Mouse (Mus musculus): ENCODE measurements around the gene Trip11.
"Not testable (repeated sequence)": the region's sequence is repeated elsewhere in the genome, so short reads cannot be mapped to it uniquely, and the experiment has no call there.

The Trip11 gene

DNA sequence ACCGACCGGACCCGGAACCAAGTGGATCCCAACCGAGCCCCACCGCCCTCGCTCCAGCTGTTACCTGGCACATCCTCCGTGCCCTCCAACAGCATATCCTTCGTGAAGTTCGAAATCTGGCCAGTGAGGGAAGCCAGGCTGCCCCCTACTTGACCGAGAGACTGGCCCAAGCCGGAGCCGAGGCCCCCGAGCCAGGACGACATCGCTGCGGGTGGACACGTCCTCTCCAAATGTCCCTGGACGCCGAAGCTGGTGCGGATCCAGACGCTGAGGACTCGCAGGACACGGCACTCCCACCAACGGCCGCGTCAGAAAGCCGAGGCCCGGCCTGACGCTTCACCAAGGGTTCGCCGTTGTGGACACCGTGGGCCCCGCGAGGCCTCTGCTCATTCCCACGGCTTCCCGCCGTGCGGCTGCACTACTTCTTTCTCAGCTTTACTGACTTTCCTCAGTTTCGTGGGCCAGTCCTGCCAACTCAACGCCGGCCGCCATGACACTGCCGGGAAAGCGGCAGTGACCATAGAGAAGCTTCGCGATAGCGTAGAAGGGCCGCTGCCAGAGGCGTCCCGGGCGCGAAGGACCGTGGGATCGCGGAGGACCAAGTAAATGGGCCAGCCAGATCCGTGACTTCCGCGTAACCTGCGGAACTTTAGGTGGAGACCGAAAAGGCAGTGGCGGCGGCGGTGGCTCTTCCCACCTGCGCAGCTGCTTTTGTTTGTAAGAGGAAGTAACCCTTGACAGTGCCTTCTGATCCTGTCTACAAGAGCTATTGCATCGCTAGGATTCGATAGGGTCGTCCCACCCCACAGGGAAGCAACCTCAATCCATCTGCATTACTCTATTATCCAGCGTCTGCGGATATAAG, at the start of gene Trip11:
TSS of gene Trip11 (minus strand) at position 642 of the 865 bp plus-strand sequence.
- in situ Hi-C loops (cut with MboI, MseI), result no loop called here

DNA sequence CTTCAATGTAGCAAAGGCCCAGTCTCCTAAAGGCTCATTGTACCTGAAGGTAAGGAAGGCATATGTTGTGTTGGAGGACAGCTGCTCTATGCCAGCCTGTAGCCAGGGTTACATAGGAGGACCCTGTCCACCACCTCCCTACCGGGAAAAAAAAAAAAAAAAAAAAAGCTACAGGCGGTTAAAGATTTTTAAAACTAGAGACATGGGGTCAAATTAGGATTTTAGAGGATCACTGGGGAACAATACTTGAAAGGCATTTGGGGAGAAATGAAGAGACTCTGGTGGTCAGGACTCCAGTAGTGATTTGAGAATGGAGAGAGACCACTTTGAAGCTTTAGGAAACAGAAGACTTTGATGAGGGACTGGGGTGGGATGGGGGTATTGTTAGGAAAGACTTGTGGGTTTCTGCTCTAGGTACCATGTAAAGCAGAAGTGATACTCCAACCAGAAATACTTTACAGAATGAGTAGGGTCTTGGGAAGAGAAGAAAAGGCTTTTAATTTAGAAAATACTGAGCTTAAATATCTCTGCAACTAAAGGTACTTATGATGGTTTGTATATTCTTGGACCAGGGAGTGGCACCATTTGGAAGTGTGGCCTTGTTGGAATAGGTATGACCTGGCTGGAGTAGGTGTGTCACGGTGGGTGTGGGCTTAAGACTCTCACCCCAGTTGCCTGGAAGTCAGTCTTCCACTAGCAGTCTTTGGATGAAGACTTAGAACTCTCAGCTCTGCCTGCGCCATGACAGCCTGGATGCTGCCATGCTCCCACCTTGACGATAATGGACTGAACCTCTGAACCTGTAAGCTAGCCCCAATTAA, 46.1 kb upstream of the Trip11 start:
- in situ Hi-C loops (cut with MboI, MseI), result not testable (repeated sequence)

DNA sequence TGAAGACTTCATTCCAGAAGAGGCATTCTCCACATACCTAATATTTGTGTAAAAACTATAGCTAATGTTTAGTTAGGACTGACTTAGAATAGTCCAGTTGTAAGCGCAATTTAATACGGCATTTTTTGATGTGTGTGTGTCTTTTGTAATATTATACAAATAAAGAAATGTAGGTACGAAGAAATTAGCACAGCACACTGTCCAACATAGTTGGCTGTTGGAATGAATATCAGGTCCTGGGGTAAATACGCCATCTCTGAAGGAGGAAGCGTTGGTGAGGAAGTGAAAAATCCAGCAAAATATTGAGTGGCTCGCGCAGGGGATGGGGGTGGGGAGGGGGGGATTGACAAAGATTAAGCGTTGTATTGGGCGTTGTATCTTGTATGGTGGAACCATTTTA, 45.5 kb upstream of the Trip11 start:
- in situ Hi-C loops (cut with MboI, MseI), result no loop called here

DNA sequence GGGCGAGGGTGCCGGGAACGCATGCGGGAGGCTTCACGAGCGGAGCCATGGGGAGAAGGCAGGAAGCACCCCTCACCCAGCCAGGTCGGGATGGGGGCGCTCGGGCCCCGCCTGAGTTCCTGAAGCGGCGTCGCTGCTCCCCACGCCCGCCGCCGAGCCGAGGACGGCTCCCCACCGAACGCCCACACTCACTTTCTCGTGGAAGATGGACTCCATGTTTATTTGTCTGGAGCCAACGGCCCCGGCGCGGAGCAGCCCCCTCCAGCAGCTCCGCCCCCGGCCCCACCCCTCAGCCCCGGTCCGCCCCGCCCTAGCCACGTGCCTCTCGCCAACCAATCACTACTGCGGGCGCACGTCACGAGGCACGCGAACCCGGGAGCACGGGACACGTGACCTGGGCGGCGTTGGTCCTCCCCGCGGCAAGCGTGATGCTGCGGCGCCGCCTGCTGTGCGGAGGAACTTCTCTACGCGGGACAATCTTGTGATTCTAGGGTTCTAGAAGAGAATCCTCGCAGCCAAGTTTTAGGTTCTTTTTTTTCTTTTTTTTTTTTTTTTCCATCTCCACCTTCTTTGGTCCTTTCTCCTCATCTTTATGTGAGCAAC, 45.0 kb upstream of the Trip11 start, which contains the start of gene Atxn3:
TSS of gene Atxn3 (minus strand) at position 305 of the 603 bp plus-strand sequence.
- in situ Hi-C loops (cut with MboI, MseI), result no loop called here

DNA sequence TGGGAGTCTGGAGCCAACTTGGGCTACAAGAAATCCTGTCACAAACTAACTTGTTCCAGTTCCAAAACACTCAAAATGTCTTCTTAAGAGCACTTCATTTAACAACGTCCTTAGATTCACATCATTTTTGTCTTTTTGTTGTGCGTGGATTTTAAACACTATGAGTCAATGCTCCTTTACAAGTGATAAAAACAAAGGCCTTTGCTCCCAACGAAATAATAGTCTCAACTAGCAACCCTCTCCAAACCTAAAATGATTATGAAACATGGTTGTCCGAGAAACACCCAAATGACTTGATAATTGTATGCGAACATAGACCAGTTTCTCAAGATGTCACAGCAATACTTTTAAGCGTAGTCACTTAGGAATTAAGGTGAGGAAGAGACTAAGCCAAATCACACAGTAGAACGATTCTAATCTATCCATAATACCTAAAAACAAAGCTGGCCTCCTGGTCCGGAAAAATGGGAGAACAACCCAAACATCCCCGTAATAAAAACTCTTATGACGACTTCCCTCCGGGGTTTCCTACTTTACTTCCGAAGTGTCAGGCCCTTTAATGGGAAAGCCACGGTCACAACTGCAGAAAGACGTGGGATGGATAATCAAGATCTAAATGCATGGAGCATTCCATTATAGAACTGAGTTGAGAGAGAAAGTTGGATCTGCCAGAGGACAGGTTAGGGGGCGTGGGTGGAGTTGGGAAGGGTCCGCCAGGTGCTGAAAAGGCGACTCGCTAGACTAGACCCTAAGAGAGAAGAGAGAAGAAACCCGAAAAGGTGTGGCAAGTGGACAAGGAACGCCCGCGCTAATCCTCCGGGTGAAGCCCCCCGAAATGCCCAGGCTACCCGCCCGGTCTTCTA, 44.2 kb upstream of the Trip11 start:
- in situ Hi-C loops (cut with MboI, MseI), result no loop called here

DNA sequence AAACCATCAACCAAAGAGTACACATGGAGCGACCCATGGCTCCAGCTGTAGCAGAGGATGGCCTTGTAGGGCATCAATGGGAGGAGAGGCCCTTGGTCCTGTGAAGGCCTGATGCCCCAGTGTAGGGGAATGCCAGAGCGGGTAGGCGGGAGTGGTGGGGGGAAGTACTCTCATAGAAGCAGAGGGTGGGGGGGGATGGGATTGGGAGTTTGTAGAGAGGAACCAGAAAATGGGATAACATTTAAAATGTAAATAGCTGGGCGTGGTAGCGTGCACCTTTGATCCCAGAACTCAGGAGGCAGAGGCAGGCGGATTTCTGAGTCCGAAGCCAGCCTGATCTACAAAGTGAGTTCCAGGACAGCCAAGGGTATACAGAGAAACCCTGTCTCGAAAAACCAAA, 42.8 kb upstream of the Trip11 start:
- in situ Hi-C loops (cut with MboI, MseI), result not testable (repeated sequence)

- in situ Hi-C loops (cut with MboI, MseI), result no loop called here
These were observed 35.7 kb upstream of the Trip11 start for GRCm38 (mm10) chr12:101948801-101949200.

DNA sequence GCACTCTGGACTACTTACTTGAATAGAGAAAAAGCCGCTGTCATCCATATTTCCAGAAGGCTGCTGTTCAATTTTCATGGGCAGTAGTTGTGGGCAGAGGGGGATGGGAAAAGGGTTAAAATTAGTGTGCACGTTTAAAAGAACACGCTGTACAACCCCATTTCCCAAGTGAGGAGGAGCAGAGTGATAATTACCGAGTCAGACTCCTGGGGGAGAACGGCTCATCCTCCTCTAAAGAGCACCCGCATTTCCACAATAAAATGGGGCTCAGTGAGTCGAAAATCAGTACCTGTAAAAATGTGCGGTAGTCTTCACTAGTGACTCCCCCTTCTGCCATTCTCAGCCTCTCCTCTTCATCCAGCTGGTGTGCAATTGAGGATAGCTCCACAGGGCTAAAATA, 34.9 kb upstream of the Trip11 start:
- in situ Hi-C loops (cut with MboI, MseI), result no loop called here

DNA sequence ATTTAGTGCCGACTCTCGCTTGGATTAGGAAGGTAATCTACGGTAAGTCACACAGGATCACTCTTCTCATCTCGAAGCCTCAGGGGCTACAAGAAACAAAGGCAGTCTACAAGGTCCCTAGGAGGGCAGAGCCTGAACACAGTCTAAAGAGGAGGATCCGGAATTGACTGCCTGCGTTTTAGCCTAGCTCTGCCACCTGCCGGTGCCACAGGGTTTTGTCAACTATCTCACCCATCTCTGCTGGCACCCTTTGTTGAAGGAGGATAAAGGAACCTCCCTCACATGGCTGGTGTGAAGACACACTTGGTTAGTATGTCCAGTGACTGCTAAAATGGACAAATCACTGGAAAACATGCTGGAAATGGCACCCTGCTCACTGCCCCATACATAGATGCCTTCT, 24.5 kb upstream of the Trip11 start:
- in situ Hi-C loops (cut with MboI, MseI), result no loop called here

DNA sequence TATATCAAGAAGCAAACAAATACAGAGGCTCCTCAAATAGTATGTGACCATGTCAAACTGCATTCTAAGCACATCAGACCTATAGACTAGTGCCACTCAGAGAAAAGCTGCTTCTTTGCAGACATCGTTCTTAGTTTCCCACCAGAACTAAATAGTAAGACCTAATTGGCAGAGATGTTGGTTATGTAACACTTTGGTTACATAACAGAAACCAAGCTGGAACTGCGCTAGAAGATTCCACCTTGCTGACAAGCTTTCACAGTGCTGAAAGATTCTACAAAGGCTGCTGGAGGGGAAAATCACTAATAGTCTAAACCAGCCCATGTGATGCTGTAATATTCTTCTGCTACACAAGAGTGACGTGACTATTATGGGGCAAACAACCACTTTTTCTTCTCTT, 22.2 kb upstream of the Trip11 start:
- in situ Hi-C loops (cut with MboI, MseI), result no loop called here

DNA sequence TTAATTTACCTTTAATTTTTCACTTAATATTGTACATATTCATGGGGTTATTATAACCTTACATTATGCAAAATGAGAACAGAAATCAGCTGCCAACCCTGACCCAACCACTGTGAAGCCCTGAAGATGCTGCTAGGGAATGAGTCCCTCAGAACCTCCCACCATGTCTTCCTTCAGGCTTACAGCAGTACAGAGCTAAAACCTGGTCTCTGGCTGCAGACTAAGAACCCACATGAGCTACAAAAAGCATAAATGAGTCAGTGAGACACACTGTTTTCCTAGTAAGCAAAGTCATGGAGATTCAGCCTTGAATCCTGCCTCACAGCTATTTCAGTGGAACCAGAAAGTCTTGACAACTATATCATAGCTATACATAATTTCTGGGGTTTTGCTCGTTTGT, 15.4 kb upstream of the Trip11 start:
- in situ Hi-C loops (cut with MboI, MseI), result no loop called here

GRCm38 (mm10) chr12:101922313-101922712, 9.2 kb upstream of the Trip11 start:
- in situ Hi-C loops (cut with MboI, MseI), result no loop called here

GRCm38 (mm10) chr12:101919847-101920246, 6.8 kb upstream of the Trip11 start:
- in situ Hi-C loops (cut with MboI, MseI), result no loop called here

DNA sequence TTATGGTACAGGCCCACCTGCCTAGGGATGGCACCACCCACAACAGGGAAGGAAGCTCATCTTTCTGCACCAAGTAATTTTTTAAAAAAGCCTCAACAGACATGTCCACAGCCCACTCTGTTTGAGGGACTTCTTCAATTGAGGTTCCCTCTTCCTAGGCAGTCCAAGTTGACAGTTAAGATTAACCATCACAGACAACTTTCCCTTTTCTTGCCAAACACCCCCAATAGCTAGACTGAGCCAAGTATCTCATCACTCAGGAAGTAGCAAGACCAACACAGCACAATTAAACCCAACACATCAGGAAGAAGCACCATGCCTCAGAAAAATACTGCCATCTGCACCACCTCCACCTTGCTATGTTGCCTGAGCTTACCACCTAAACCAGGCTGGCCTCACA, 4.1 kb upstream of the Trip11 start:
- in situ Hi-C loops (cut with MboI, MseI), result no loop called here

GRCm38 (mm10) chr12:101911346-101911745, 1.7 kb downstream of the Trip11 start:
- in situ Hi-C loops (cut with MboI, MseI), result no loop called here

- in situ Hi-C loops (cut with MboI, MseI), result no loop called here
These were observed 2.7 kb downstream of the Trip11 start for GRCm38 (mm10) chr12:101910360-101910759.

DNA sequence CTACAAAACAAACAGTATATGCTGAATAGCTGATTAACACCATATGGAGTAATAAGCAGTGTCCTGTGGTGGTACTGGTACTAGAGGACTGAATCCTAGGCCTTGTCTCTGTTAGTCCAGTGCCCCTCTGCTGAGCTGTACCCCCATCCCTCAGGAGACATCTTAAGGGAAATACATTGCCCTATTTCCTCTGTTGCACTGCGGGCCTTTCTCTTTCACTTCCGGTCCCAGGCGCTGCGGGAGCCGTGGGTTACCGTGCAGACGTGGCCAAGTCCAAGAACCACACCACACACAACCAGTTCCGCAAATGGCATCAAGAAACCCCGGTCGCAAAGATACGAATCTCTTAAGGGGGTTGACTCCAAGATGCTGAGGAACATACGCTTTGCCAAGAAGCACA, 7.2 kb downstream of the Trip11 start:
- in situ Hi-C loops (cut with MboI, MseI), result no loop called here

DNA sequence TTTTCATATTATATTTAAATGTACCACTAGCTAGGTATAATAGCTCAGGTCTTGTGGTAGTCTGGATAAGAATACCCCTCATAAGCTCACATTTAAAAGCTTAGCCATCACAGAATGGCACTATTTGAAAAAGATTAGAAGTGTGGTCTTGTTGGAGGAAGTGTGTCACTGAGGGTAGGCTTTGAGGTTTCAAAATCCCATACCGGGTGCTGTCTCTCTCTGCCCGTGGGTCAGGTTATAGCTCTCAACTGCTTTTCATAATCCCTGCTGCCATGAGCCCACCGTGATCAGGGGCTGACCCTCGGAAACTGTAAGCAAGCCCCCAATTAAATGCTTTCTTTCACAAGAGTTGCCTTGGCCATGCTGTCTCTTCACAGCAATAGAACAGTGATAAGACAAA, 8.2 kb downstream of the Trip11 start:
- in situ Hi-C loops (cut with MboI, MseI), result no loop called here

DNA sequence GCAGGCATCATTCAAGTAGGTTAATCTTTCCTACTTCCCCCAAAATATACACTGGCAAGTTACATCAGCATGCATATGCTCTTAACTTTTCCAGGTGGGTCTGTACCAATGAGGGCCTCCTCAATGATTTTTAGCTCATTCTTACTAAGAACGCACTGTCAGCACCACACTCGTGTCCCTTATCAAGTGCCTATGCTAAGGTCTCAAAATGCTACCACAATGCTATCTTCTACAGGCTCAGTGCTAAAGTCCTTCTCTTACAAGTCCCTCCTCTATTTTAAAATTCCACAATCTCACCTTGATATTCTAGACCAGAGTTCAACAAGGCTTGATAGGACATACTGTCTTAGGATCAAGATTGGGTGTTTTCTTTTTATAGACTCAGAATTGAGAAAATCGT, 8.9 kb downstream of the Trip11 start:
- in situ Hi-C loops (cut with MboI, MseI), result no loop called here

GRCm38 (mm10) chr12:101899671-101900245, 13.3 kb downstream of the Trip11 start:
- in situ Hi-C loops (cut with MboI, MseI), result loop anchor here (25.0 kb wide), 1 partner anchor 787 kb away; no protein-coding TSS in a partner anchor

GRCm38 (mm10) chr12:101898966-101899365, 14.1 kb downstream of the Trip11 start:
- in situ Hi-C loops (cut with MboI, MseI), result loop anchor here (25.0 kb wide), 1 partner anchor 787 kb away; no protein-coding TSS in a partner anchor
